Mouse (Mus musculus) effector memory CD4-positive, alpha-beta T cell, adult 5 months (primary cell): Measurements from ENCODE around the gene Psmg3. TPM values are rescaled to one million over a fixed set of nuclear protein-coding genes. Genes with fewer than 3 reads are reported as not detected.

Experiments used
- polyA plus RNA-seq: library from polyadenylated mRNA; unstranded; fragments of 100-300 nt; shearing (Covaris generic); gene quantifications from one replicate; pipeline ENCODE4 v1.2.1, GENCODE M21; 2017

The Psmg3 gene
- polyA plus RNA-seq: 14.9 TPM

DNA sequence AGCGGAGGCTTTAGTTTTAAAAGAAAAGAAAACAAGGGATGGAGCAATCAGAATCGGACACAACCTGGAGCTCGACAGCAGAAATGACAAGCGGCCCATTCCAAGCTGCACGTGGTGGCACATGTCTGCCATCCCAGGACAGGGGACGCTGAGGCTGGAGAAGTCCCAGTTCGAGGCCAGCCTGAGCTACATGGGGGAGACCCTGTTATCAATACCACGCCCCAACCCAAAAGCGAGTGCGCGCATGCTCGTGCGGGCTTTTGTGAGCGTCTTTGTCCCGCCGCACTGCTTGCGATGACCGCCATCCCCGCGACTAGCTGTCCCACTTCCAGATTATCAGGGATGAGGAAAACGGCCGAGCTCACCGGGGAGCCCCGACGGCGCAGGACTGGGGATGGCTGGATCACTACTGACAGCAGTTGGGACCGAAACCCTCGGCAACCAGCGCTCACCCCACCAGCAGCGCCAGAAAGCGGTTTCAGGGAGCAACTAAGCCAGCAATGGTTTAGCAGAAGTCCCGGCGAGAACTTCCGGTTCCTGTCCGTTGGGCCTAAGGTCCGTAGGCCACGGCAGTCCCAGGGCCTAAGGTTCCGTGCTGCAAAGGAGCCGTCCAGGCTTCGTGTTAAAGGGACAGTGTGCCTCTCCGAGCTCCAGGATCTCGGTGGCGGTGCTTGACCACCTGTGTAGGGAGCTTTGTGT, at the start of gene Psmg3, which contains the start of gene Gm26938:
TSS of gene Psmg3 (minus strand) at position 529 of the 699 bp plus-strand sequence.
TSS of gene Gm26938 (minus strand) at position 51 of the 699 bp plus-strand sequence.

DNA sequence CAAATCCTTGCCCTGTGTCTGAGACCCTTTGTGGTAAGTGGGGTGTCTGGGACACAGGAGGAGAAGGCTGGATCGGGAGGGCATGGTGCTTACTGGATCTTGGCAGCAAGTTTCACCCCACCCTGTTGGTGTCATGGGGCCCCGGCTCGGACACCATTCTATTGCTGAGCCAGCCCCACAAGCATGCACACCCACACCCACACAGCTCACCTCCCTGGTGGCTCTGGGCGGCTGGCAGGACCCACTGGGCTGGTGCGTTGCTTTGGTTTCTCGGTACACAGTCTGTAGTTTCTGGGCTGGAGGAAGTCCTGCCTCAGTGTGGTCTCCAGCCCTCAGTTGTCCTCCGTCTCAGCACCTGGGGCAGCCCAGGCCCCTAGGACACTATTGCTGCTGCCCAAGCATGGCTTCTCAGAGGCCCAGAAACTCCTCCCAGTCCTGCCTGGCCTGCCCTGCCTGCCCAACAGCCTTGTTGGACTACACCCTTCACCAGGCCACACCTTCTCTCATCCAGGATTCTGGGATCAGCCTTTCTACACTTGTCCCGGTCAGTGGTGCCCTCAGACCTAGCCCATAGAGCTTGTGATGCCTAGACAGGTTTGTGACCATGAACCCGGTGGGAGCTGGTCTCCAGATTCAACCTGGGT, 7.0 kb downstream of the Psmg3 start, which contains the start of gene Tmem184a:
TSS of gene Tmem184a (minus strand) at position 380 of the 644 bp plus-strand sequence.

DNA sequence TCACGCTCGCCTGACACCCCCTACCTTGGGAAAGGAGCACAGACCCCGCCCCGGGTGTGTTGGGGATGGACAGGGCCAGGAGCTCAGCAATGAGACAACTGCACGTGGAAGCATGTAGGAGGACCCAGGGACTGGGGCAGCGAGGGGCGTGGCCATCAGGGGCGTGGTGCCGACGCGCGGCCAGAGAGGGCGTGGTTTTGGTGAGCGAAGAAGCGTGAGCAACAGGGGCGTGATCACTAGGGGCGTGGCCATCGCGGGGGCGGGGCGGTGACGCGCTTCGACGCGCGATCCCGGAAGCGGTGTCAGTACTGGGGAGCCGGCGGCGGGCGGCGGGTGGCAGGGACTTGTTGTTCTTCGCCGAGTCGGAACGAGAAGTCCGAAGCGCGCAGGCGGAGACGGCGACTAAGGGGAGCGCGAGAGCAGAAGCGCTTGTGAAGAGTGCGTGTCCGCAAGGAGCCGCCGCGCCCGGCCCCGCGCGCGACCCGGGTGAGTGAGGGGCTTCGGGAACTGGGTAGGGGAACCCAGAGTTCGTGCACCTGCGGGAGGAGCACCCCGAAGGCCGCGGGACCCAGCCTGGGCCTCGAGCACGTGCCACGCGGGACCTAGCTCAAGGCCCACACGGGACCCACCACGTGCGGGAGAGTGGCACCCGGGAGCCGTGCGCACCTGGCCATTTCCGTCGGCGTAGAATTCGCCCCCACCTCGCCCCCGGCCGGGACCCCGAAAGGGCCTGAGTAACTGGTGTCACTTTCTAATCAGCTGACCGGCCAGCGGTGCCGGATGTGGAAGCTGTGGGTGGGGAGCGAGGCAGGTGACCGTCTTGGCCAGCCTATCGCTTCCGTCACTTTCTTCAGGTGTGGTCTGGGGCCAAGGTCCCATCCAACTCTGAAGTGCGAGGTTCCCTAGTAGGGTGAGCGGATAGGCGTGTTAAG, 35.2 kb downstream of the Psmg3 start, which contains the start of gene Mafk:
TSS of gene Mafk (plus strand) at position 287 of the 932 bp plus-strand sequence.

DNA sequence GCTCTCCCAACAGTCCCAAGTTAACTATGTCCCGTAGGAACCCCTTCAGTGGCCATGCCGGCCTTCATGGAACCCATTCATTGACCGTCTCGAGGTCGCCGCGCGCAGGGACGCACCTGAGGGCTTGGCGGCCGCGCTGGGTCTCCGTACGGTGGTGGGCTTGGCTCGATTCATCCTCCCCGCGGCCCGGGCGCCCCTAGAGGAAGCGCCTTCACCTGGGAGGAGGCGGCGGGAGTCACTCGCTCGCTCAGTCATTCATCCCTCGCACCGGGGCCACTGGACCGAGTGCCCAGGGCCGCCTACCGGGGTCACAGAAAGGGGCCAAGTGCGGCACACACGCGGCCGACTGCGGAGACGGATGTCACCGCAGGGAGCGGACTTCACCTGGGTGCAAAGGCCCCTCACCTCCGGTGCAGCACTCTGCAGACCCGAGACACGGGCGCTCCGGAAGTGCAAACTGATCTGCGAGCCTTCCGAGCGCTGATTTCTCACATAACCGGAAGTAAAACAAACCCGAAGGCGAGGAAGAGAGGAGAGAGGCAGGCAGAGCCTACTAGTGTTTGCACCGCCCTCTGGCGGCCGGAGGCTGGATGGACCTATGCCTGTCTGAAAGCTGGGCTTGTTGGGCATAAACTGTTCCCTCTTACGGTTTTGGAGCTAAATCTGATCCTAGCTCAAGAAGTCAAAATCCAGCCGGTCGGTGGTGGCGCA, 51.3 kb downstream of the Psmg3 start, which contains the start of gene Ints1:
TSS of gene Ints1 (minus strand) at position 459 of the 711 bp plus-strand sequence.

Other genes starting within 250 kb of the Psmg3 start
- gene Micall2, start 90.5 kb downstream of the Psmg3 start, polyA plus RNA-seq: not detected
- gene Ints1, start 51.2 kb downstream of the Psmg3 start, polyA plus RNA-seq: 44.8 TPM
- 102 TPM for gene Mafk, start 35.4 kb downstream of the Psmg3 start, polyA plus RNA-seq
- gene Tmem184a, start 7.0 kb downstream of the Psmg3 start, polyA plus RNA-seq: not detected
- not detected for gene Gm26938, start 478 bp downstream of the Psmg3 start, polyA plus RNA-seq
- gene Elfn1, start 81.1 kb upstream of the Psmg3 start, polyA plus RNA-seq: not detected